ENCODE assay signal across 11 mouse cellular contexts in genomic region chr5:122986091-122986493, GRCm38 (mm10). TPM values are rescaled to one million over a fixed set of nuclear protein-coding genes. Genes with fewer than 3 reads are reported as not detected.
A peak's percentile ranks its signal among the peaks of the same experiment; 100 is the strongest.
DNase-seq lines count a peak whose midpoint lies in the region; ATAC-seq and TF ChIP-seq lines count a peak whose summit lies in the region.
"Had no signal": no experiment of that assay in that cellular context is flagged by ENCODE, and none has a peak within 500 bp of the region (broad histone marks: within the 10 kb centered on the region; RNA-seq: fewer than 3 reads in every experiment).

No protein-coding gene starts in this region.

- no peaks in the 10 kb centered on the region for H3K9me3 ChIP-seq in liver, embryonic 11.5 days (ENCODE audit: control insufficient read depth, low read length)
- H3K9me3 ChIP-seq in liver, postnatal 0 days (ENCODE audit: low read length) = no peaks in the 10 kb centered on the region
- no peaks in the 10 kb centered on the region for H3K9me3 ChIP-seq in forebrain, postnatal 0 days (ENCODE audit: low read length)
- H3K9me3 ChIP-seq in neural tube, embryonic 11.5 days (ENCODE audit: control insufficient read depth, low read length) = no peaks in the 10 kb centered on the region

- ATAC-seq in liver, embryonic 11.5 days (replicated peaks; ENCODE audit: low FRiP score) = no peak
- no peak for ATAC-seq in liver, postnatal 0 days
- ATAC-seq in forebrain, postnatal 0 days = no peak
- ATAC-seq in neural tube, embryonic 11.5 days (ENCODE audit: insufficient read depth, low FRiP score, low TSS enrichment) = no peak

- no peak overlapping the region for H3K9ac ChIP-seq in liver, embryonic 11.5 days (ENCODE audit: low read depth, low read length)
- no peak overlapping the region for H3K9ac ChIP-seq in liver, postnatal 0 days (replicated peaks)
- H3K9ac ChIP-seq in forebrain, postnatal 0 days = no peak overlapping the region
- no peak overlapping the region for H3K9ac ChIP-seq in neural tube, embryonic 11.5 days (ENCODE audit: low read length)

- no peak overlapping the region for H3K4me3 ChIP-seq in liver, embryonic 11.5 days (ENCODE audit: low read depth, low read length)
- no peak overlapping the region for H3K4me3 ChIP-seq in liver, postnatal 0 days (ENCODE audit: low read depth, low read length)
- H3K4me3 ChIP-seq in forebrain, postnatal 0 days (ENCODE audit: low read depth, low read length) = no peak overlapping the region
- no peak overlapping the region for H3K4me3 ChIP-seq in neural tube, embryonic 11.5 days (ENCODE audit: low read depth, low read length)
- H3K4me3 ChIP-seq: erythroblast, embryonic 14.5 days had no signal

- 59% methylated on average over 8 of the region's 8 CpGs for WGBS in liver, embryonic 11.5 days
- 67% methylated on average over 8 of the region's 8 CpGs for WGBS in liver, postnatal 0 days (ENCODE audit: insufficient replicate concordance)
- 42% methylated on average over 8 of the region's 8 CpGs for WGBS in forebrain, postnatal 0 days
- WGBS in neural tube, embryonic 11.5 days = 18% methylated on average over 8 of the region's 8 CpGs

- H3K27me3 ChIP-seq in liver, embryonic 11.5 days (replicated peaks; ENCODE audit: control insufficient read depth, insufficient read depth, low read length) = peaks cover 3% of the 10 kb centered on the region
- peaks cover 7% of the 10 kb centered on the region for H3K27me3 ChIP-seq in liver, postnatal 0 days (ENCODE audit: insufficient read depth, low read length)
- H3K27me3 ChIP-seq in forebrain, postnatal 0 days (ENCODE audit: insufficient read depth, low read length) = no peaks in the 10 kb centered on the region
- H3K27me3 ChIP-seq in neural tube, embryonic 11.5 days (ENCODE audit: control insufficient read depth, insufficient read depth, low read length) = no peaks in the 10 kb centered on the region

- intact Hi-C loops in left cerebral cortex, postnatal 10 days (cut with DNase I) = no loop called here

- no peak for DNase-seq in liver, embryonic 11.5 days (ENCODE audit: low spot score)
- DNase-seq in liver, postnatal 0 days = no peak
- DNase-seq in embryo, embryonic 10 days (ENCODE audit: low spot score) = peak; percentile 35
- DNase-seq in forebrain, postnatal 0 days = no peak
- DNase-seq in neural tube, embryonic 11.5 days (ENCODE audit: low spot score) = peak; percentile 45
- no peak for DNase-seq in adrenal gland, postnatal 25 days
- DNase-seq in left cerebral cortex, postnatal 10 days (ENCODE audit: extremely low spot score in 1 of 2, low spot score in 2 of 2) = no peak
- DNase-seq in spleen, adult 18-20 months = no peak
- DNase-seq: lung, postnatal 4 days; right cerebral cortex, postnatal 25 days had no signal

- H3K36me3 ChIP-seq in liver, embryonic 11.5 days (ENCODE audit: control insufficient read depth, insufficient read depth, low read length) = no peaks in the 10 kb centered on the region
- H3K36me3 ChIP-seq in liver, postnatal 0 days (replicated peaks; ENCODE audit: insufficient read depth, low read length) = no peaks in the 10 kb centered on the region
- no peaks in the 10 kb centered on the region for H3K36me3 ChIP-seq in forebrain, postnatal 0 days (ENCODE audit: insufficient read depth)
- H3K36me3 ChIP-seq in neural tube, embryonic 11.5 days (ENCODE audit: control insufficient read depth, insufficient read depth, low read length) = no peaks in the 10 kb centered on the region

- peak overlapping the region; percentile 12; the same call in 1 of the 2 replicates for H3K4me2 ChIP-seq in liver, embryonic 11.5 days
- H3K4me2 ChIP-seq in liver, postnatal 0 days (ENCODE audit: low read depth, low read length) = no peak overlapping the region
- H3K4me2 ChIP-seq in forebrain, postnatal 0 days (ENCODE audit: low read depth) = 0 out of 2 replicates have a peak overlapping the region, but pooled peaks have one; percentile 8
- no peak overlapping the region; the same call in 1 of the 2 replicates for H3K4me2 ChIP-seq in neural tube, embryonic 11.5 days (ENCODE audit: low read depth)

- H3K4me1 ChIP-seq in liver, embryonic 11.5 days (replicated peaks; ENCODE audit: control insufficient read depth, insufficient read depth, low read length) = peaks cover 25% of the 10 kb centered on the region
- peaks cover 32% of the 10 kb centered on the region for H3K4me1 ChIP-seq in liver, postnatal 0 days (ENCODE audit: insufficient read depth)
- peaks cover 18% of the 10 kb centered on the region for H3K4me1 ChIP-seq in forebrain, postnatal 0 days (ENCODE audit: insufficient read depth)
- H3K4me1 ChIP-seq in neural tube, embryonic 11.5 days (ENCODE audit: control insufficient read depth, insufficient read depth, low read length) = peaks cover 37% of the 10 kb centered on the region

- no peak overlapping the region for H3K27ac ChIP-seq in liver, embryonic 11.5 days (ENCODE audit: low read depth, low read length)
- H3K27ac ChIP-seq in liver, postnatal 0 days (ENCODE audit: low read depth) = no peak overlapping the region
- 0 out of 2 replicates have a peak overlapping the region, but pooled peaks have one; percentile 9 for H3K27ac ChIP-seq in forebrain, postnatal 0 days (ENCODE audit: low read depth, low read length)
- no peak overlapping the region for H3K27ac ChIP-seq in neural tube, embryonic 11.5 days (ENCODE audit: low read depth, low read length)

- TF ChIP-seq CTCF in liver, postnatal 0 days (IDR thresholded peaks at IDR 0.05; ENCODE audit: low read depth) = no peak
- no peak for TF ChIP-seq CTCF in forebrain, postnatal 0 days (IDR thresholded peaks at IDR 0.05; ENCODE audit: low read depth)

- no peak for TF ChIP-seq EP300 in liver, postnatal 0 days (IDR thresholded peaks at IDR 0.05; ENCODE audit: low read depth)

RNA-seq across cellular contexts. Expression of gene Kdm2b, which starts 3.5 kb away (rescaled TPM):
- 46.8 and 48.8 TPM in 2 replicates for polyA plus RNA-seq in liver, embryonic 11.5 days (2014; fragmentation: Nextera tagmentation; extraction: Ambion mirVana)
- 7.6 and 8.3 TPM in 2 replicates for polyA plus RNA-seq in liver, postnatal 0 days (2015; fragmentation: Nextera tagmentation; extraction: Ambion mirVana)
- total RNA-seq in forebrain, postnatal 0 days (2014; rRNA removed) = 127 and 158 TPM in 2 replicates
- 84.6 and 91.7 TPM in 2 replicates for polyA plus RNA-seq in forebrain, postnatal 0 days (2015; fragmentation: Nextera tagmentation; extraction: Ambion mirVana)
- 70.3 and 74.1 TPM in 2 replicates for polyA plus RNA-seq in neural tube, embryonic 11.5 days (2014; fragmentation: Nextera tagmentation; extraction: Ambion mirVana)
- 16.4 and 22.7 TPM in 2 replicates for total RNA-seq in adrenal gland, postnatal 25 days (2021)
- 10 to 100 TPM; 48.9 to 51.1 TPM for total RNA-seq in left cerebral cortex, postnatal 10 days (2021)

RNA-seq across cellular contexts. Expression of gene Orai1, which starts 28.8 kb away (rescaled TPM):
- 8.6 and 9.6 TPM in 2 replicates for polyA plus RNA-seq in liver, embryonic 11.5 days (2014; fragmentation: Nextera tagmentation; extraction: Ambion mirVana)
- 12.4 and 13.1 TPM in 2 replicates for polyA plus RNA-seq in liver, postnatal 0 days (2015; fragmentation: Nextera tagmentation; extraction: Ambion mirVana)
- 13.8 and 19.4 TPM in 2 replicates for total RNA-seq in forebrain, postnatal 0 days (2014; rRNA removed)
- 10.7 and 14.4 TPM in 2 replicates for polyA plus RNA-seq in forebrain, postnatal 0 days (2015; fragmentation: Nextera tagmentation; extraction: Ambion mirVana)
- 8.5 and 8.7 TPM in 2 replicates for polyA plus RNA-seq in neural tube, embryonic 11.5 days (2014; fragmentation: Nextera tagmentation; extraction: Ambion mirVana)
- 11.7 and 13.4 TPM in 2 replicates for total RNA-seq in adrenal gland, postnatal 25 days (2021)
- 10 to 100 TPM in 1 of 2 experiments, 1 to 10 TPM in 1; 9.0 to 10.1 TPM for total RNA-seq in left cerebral cortex, postnatal 10 days (2021)

Comparison
In these comparisons a context has a peak if more than half of its experiments do, and no peak if none do; other contexts are left out.
1. H3K4me2 ChIP-seq: peak in liver, embryonic 11.5 days (single experiment) and forebrain, postnatal 0 days (single experiment); none in liver, postnatal 0 days (single experiment) and neural tube, embryonic 11.5 days (single experiment).
2. DNase-seq: peak in embryo, embryonic 10 days (single experiment) and neural tube, embryonic 11.5 days (single experiment); none in liver, embryonic 11.5 days (single experiment), liver, postnatal 0 days (single experiment), forebrain, postnatal 0 days (single experiment), adrenal gland, postnatal 25 days (single experiment), left cerebral cortex, postnatal 10 days (0 of 2) and spleen, adult 18-20 months (0 of 2).